Mouse (Mus musculus) cortical plate, adult 2 months (tissue): ENCODE results near the gene Etl4.

Experiments used
- CTCF ChIP-seq: fragments of 200-500 bp; IDR thresholded peaks from 2 replicates; pipeline ENCODE4 v1.5.1; 2011; ENCODE audit warnings: mild to moderate bottlenecking, control low read depth, low read length; ENCODE audit not compliant: insufficient read depth; ENCODE audit errors: extremely low read depth
- POLR2A ChIP-seq: fragments of 200-500 bp; IDR thresholded peaks from 2 replicates; pipeline ENCODE4 v1.6.1; 2011; ENCODE audit warnings: mild to moderate bottlenecking, low read length, control low read depth; ENCODE audit not compliant: insufficient read depth; ENCODE audit errors: extremely low read depth

DNA sequence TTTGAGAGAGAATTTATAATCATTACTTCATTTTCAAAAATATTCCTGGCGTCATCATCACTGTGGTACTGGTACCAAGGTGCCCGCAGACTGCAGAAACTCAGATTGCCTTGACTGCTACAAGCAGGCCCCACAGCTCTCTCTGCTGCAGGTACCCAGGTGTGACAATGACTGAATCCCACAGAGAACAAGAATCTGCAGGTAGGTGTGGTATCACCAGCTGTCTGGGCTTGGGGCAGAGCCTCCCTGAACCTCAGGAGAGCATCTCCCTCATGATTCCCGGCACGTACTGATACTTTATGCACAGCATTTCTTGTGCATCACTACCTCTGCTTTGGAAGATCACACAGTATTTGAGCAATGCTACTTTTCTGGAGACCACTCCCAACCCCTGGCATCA is 526.0 kb downstream of the Etl4 start:
- no peak for TF ChIP-seq POLR2A
- no peak for TF ChIP-seq CTCF
